Mouse (Mus musculus): Measurements from ENCODE around the gene Tmem252.

DNA sequence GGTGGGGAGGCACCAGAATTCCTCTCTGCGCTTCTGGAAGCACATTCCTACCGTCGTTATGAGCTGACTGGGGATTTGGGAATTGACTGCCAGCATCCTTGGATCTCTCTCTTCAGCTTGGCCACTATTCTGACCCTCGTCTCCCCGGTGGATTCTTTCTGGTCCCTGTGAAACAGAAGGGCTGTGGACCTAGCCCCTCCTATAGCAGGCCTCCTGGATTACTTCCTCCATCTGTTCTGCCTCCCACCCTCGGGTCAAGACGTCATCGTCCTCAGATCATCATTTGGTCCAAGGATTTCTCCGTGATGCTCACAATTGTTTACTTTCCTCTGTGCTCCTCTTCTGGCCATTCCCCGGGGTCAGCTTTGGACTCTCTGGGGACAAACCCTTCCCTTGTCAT lies 28.8 kb upstream of the Tmem252 start:
- TF ChIP-seq CTCF (IDR thresholded peaks at IDR 0.05) (no peak), EP300 (IDR thresholded peaks at IDR 0.05; ENCODE audit: insufficient read depth, low read depth, low read length) (no peak)

Data from heart, adult 2 months (tissue).